Mouse (Mus musculus): ENCODE data around the gene Gm17428. TPM values are rescaled to one million over a fixed set of nuclear protein-coding genes. Genes with fewer than 3 reads are reported as not detected.

The Gm17428 gene
- polyA plus RNA-seq, 1 experiment from 2014 or later: not detected

- Histone ChIP-seq H3K36me3 (ENCODE audit: control insufficient read depth, insufficient read depth, low read length) (peaks cover 32% of the 10 kb centered on the region), H3K4me3 (replicated peaks; ENCODE audit: low read length) (no peak overlapping the region), H3K4me1 (ENCODE audit: control insufficient read depth, insufficient read depth, low read length) (no peaks in the 10 kb centered on the region), H3K27me3 (ENCODE audit: control insufficient read depth, insufficient read depth, low read length) (no peaks in the 10 kb centered on the region), H3K9ac (ENCODE audit: low read length) (no peak overlapping the region), H3K27ac (ENCODE audit: low read length) (no peak overlapping the region), H3K9me3 (replicated peaks; ENCODE audit: control insufficient read depth, low read length) (no peaks in the 10 kb centered on the region), H3K4me2 (ENCODE audit: low read depth, low read length) (no peak overlapping the region)
- WGBS: 73% methylated on average over 5 of the region's 5 CpGs
- ATAC-seq (ENCODE audit: insufficient read depth, low FRiP score): no peak
These were observed 48.8 kb downstream of the Gm17428 start for GRCm38 (mm10) chr14:55025527-55025926.

MicroRNAs within 50 kb of the gene (microRNA counts, 519-probe panel; counts per million panel counts)
- 2,040 counts per million, percentile 41 among the panel's probes with 10 or more counts for microRNA mmu-miR-208a
- 2,239 counts per million, percentile 47 among the panel's probes with 10 or more counts for microRNA mmu-miR-208b

Small RNAs within 50 kb of the gene (microRNA-seq; reads per million reads assigned to microRNA genes)
- 4.5 reads per million, percentile 24 among the genes with 10 or more reads in this experiment for gene Mir208a
- 118 reads per million, percentile 57 among the genes with 10 or more reads in this experiment for gene Mir208b

Other genes starting within 250 kb of the Gm17428 start
- 9.9 and 10.2 TPM in 2 replicates for gene Slc7a8, start 195.0 kb upstream of the Gm17428 start, polyA plus RNA-seq (2015; fragmentation: Nextera tagmentation; extraction: Ambion mirVana)
- gene Rnf212b, start 162.8 kb upstream of the Gm17428 start, polyA plus RNA-seq (2015; fragmentation: Nextera tagmentation; extraction: Ambion mirVana): not detected in 2 replicates
- gene Homez, start 106.0 kb upstream of the Gm17428 start, polyA plus RNA-seq (2015; fragmentation: Nextera tagmentation; extraction: Ambion mirVana): 7.7 and 8.6 TPM in 2 replicates
- 1.2 TPM in 2 replicates for gene Ppp1r3e, start 99.4 kb upstream of the Gm17428 start, polyA plus RNA-seq (2015; fragmentation: Nextera tagmentation; extraction: Ambion mirVana)
- 4.0 and 4.2 TPM in 2 replicates for gene Bcl2l2, start 93.6 kb upstream of the Gm17428 start, polyA plus RNA-seq (2015; fragmentation: Nextera tagmentation; extraction: Ambion mirVana)
- 0.12 TPM in 1 of 2 replicates, not detected in the other for gene Gm20521, start 93.5 kb upstream of the Gm17428 start, polyA plus RNA-seq (2015; fragmentation: Nextera tagmentation; extraction: Ambion mirVana)
- gene Pabpn1, start 84.4 kb upstream of the Gm17428 start, polyA plus RNA-seq (2015; fragmentation: Nextera tagmentation; extraction: Ambion mirVana): 67.8 and 78.6 TPM in 2 replicates
- 29.2 and 32.2 TPM in 2 replicates for gene Slc22a17, start 63.8 kb upstream of the Gm17428 start, polyA plus RNA-seq (2015; fragmentation: Nextera tagmentation; extraction: Ambion mirVana)
- gene Efs, start 50.8 kb upstream of the Gm17428 start, polyA plus RNA-seq (2015; fragmentation: Nextera tagmentation; extraction: Ambion mirVana): 26.8 and 30.3 TPM in 2 replicates
- gene Il25, start 44.2 kb upstream of the Gm17428 start, polyA plus RNA-seq (2015; fragmentation: Nextera tagmentation; extraction: Ambion mirVana): not detected in 2 replicates
- 3.4 and 4.9 TPM in 2 replicates for gene Cmtm5, start 40.7 kb upstream of the Gm17428 start, polyA plus RNA-seq (2015; fragmentation: Nextera tagmentation; extraction: Ambion mirVana)
- 0.56 and 2.1 TPM in 2 replicates for gene Myh6, start 10.0 kb upstream of the Gm17428 start, polyA plus RNA-seq (2015; fragmentation: Nextera tagmentation; extraction: Ambion mirVana)
- 7.6 and 25.7 TPM in 2 replicates for gene Myh7, start 17.7 kb downstream of the Gm17428 start, polyA plus RNA-seq (2015; fragmentation: Nextera tagmentation; extraction: Ambion mirVana)
- gene Ngdn, start 38.5 kb downstream of the Gm17428 start, polyA plus RNA-seq (2015; fragmentation: Nextera tagmentation; extraction: Ambion mirVana): 74.7 and 74.9 TPM in 2 replicates
- gene Zfhx2, start 115.4 kb downstream of the Gm17428 start, polyA plus RNA-seq (2015; fragmentation: Nextera tagmentation; extraction: Ambion mirVana): 3.1 and 3.6 TPM in 2 replicates
- gene Thtpa, start 117.9 kb downstream of the Gm17428 start, polyA plus RNA-seq (2015; fragmentation: Nextera tagmentation; extraction: Ambion mirVana): 19.9 and 22.5 TPM in 2 replicates
- gene Ap1g2, start 129.7 kb downstream of the Gm17428 start, polyA plus RNA-seq (2015; fragmentation: Nextera tagmentation; extraction: Ambion mirVana): 46.2 and 54.8 TPM in 2 replicates
- 1.1 and 1.2 TPM in 2 replicates for gene Jph4, start 140.0 kb downstream of the Gm17428 start, polyA plus RNA-seq (2015; fragmentation: Nextera tagmentation; extraction: Ambion mirVana)
- gene Dhrs2, start 245.1 kb downstream of the Gm17428 start, polyA plus RNA-seq (2015; fragmentation: Nextera tagmentation; extraction: Ambion mirVana): 0.22 TPM in 1 of 2 replicates, not detected in the other

All from stomach, embryonic 16.5 days (tissue).